Mouse (Mus musculus): ENCODE measurements around the gene Atf6b.

DNA sequence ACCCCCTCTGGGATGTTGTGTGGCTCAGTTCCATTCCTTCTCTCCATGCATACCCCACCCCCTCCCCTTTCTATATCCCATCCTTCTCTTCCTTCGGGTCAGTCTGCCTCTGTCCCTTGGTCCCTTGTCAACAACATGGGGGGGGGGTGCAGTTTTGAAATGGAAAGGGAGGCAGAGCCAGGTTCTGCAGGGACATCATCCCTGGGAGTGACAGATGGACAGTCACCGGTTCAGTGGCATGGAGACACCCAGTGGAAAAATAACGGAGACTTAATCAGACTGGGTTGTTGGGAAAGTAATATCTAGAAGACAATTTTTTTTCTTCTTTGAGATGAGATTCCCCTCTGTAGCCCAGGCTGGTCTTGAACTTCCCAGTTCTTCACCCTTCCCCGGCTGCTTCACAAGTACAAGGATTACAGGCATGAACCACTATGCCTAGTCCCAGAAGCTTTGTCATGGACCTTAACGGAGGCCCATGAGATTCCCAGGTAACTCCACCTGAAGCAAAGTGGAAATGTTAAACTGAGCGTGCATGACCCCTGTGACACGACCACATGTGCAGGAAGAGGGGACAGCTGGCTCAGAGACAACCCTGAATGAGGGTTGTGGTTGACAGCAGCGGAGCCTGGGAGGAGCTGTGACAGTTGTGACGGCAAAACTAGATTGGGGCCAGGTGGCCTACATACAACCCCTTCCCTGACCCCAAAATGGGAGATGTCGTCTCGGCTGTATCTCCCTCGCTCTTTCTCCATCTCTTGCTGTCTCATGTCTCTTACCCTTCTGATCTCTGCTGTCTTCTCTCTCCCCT, 16.9 kb upstream of the Atf6b start:
- TF ChIP-seq CTCF (IDR thresholded peaks at IDR 0.05) (no peak), EP300 (IDR thresholded peaks at IDR 0.05; ENCODE audit: insufficient read depth, low read depth, low read length) (no peak)

Data from heart, adult 2 months (tissue).